Mouse (Mus musculus) retina, embryonic 14.5 days (tissue): ENCODE data around the gene Klk9.

Experiments
- DNase-seq: peaks from one replicate; pipeline ENCODE4 v3.0.0-alpha.2; 2015; ENCODE audit warnings: low spot score

Klk9 gene

GRCm38 (mm10) chr7:43791591-43791990, at the start of gene Klk9:
Gene Klk9 (plus strand): TSS chr7:43791891.
- DNase-seq: no peak

DNA sequence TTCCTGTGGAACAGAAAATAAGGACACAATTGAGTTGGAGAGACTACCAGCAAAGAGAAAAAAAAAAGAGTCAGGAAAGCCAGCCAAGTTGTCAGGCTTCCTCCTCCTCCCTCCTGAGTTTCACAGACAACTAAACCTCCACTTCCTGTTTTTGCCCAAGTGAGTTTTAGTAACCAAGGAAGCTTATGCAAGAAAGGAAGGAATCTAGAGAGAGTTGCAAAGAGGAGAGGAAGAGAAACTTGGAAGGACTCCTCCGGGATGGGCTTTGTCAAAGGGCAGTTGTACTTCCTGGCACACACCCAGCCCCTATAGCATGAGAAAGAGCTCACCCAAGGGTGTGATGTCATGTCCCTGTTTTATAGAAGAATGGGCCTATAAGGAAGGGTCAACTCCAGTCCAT, 43.9 kb upstream of the Klk9 start:
- no peak for DNase-seq

DNA sequence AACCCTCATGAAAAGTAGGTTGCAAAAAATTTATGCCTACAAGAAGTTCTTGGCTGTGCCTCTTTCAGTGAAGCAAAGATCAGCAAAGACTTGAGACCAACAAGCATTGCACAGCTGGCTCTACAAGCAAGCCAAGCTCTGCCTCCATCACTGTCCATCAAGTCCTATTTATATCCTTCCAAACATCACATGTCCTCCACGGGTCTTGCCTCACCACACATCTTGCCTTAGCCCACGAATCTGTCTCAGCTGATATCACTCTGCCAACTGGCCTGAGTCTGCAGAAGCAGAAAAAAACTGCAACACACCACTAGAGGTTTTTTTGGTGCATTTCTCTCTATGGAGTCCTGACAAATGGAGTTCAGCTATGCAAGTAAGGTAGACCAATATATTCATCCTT, 38.9 kb upstream of the Klk9 start:
- no peak for DNase-seq

DNA sequence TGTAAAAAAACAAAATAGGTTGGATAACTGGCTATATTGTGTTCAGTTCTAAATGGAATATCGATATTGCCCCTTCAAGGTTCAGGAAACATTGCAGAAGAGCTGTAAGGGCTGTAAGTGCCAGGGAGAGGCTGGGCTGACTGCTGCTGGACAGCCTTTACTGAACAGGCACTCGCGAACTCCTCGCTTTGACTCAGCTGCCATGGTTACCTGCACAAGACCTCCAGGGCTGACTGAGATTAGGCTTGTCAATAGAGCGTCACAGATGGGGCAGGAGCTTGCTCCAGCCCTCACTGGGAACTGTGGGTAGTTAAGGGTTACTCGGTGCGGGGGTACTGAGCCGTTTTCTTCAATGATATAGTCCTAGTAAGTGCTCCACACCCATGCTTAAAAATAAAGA, 25.2 kb upstream of the Klk9 start:
- DNase-seq: no peak

GRCm38 (mm10) chr7:43768597-43768996, 23.1 kb upstream of the Klk9 start, which contains the start of gene Klk12:
Gene Klk12 (plus strand): TSS chr7:43768897.
- no peak for DNase-seq

GRCm38 (mm10) chr7:43769636-43770035, 22.1 kb upstream of the Klk9 start:
- no peak for DNase-seq

DNA sequence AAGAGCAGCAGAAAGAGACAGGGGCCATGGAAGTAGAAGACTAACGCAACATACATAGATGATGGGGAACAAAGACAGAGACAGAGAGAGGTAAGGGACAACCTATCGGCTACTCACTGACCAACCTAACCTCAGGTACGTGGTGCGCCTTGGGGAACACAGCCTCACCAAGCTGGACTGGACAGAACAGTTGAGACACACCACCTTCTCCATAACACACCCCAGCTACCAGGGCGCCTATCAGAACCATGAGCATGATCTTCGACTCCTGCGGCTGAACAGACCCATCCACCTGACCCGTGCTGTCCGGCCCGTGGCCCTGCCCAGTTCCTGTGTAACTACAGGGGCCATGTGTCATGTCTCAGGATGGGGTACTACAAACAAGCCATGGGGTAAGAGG, 21.0 kb upstream of the Klk9 start:
- no peak for DNase-seq

GRCm38 (mm10) chr7:43771916-43772315, 19.8 kb upstream of the Klk9 start:
- DNase-seq: no peak

GRCm38 (mm10) chr7:43772901-43773300, 18.8 kb upstream of the Klk9 start:
- no peak for DNase-seq

GRCm38 (mm10) chr7:43774364-43774763, 17.3 kb upstream of the Klk9 start, which contains the start of gene Klk11:
Gene Klk11 (plus strand): TSS chr7:43774604.
- DNase-seq: no peak

DNA sequence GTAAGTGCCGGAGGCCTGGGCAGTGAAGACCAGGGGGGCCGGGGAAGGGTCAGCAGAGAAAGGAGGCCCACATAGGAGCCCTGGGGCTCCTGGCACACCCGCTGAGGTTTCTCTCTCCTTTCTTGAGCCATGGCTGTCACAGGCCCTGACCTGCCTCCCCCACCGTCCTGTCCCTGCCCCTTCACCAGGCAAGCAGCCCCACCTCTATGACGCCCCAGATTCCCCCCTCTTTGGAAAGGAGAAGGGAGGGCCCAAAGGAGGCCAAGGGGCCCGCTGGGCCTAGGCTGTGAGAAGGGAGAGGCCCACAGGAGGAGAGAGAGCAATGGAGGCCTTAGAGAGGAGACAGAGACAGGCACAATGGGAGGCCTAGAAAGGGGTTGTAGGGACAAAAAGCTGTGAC, 16.9 kb upstream of the Klk9 start:
- peak; percentile 25 for DNase-seq

GRCm38 (mm10) chr7:43775311-43776057, 16.2 kb upstream of the Klk9 start:
- no peak for DNase-seq

GRCm38 (mm10) chr7:43776506-43776905, 15.2 kb upstream of the Klk9 start:
- no peak for DNase-seq

- DNase-seq: no peak
These were observed 14.3 kb upstream of the Klk9 start for GRCm38 (mm10) chr7:43777423-43777822.

GRCm38 (mm10) chr7:43778176-43778970, 13.3 kb upstream of the Klk9 start:
- no peak for DNase-seq

GRCm38 (mm10) chr7:43780241-43780640, 11.4 kb upstream of the Klk9 start:
- no peak for DNase-seq

- no peak for DNase-seq
These were observed 10.9 kb upstream of the Klk9 start, which contains the start of gene Klk10 for GRCm38 (mm10) chr7:43780746-43781145. Gene Klk10 (plus strand): TSS chr7:43781035.

DNA sequence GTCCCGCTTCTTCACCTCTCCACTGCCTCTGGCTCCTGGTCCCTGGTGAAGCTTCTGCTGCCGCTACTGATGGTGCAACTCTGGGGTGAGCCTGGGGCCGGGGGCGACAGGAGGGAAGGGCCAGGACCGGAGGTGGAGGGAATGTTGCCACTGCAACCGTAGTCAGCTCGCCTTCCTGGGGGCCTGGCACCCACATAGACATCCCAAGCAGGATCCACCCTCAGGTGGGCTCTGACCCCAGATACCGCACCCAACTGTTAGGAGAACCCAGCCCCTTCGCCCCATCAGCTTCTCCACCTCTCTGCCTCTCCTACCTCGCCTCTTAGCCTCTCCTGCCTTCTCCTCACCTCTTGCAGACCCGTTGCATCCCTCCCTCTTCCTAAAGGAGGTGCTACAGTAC, 10.2 kb upstream of the Klk9 start:
- DNase-seq: no peak

- peak; percentile 93 for DNase-seq
These were observed 9.1 kb upstream of the Klk9 start for GRCm38 (mm10) chr7:43782275-43783265.

DNA sequence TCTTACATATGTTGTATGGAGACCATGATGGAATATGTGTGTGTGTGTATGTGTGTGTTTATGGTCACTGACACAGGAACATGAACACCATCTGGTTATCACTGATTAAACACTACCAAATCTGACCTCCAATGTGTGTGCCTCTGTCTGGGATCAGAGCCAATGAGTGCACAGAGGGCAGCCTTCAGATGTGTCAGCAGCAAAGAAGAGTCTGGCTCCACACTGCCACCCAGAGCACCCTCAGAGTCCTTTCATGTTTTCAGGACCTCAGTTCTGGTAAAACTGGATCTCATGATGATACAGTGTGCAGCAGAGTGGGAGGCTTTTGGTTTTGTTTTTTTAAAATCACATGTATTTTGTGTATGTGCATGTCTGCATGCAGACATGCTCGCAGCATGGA, 6.4 kb upstream of the Klk9 start:
- no peak for DNase-seq

DNA sequence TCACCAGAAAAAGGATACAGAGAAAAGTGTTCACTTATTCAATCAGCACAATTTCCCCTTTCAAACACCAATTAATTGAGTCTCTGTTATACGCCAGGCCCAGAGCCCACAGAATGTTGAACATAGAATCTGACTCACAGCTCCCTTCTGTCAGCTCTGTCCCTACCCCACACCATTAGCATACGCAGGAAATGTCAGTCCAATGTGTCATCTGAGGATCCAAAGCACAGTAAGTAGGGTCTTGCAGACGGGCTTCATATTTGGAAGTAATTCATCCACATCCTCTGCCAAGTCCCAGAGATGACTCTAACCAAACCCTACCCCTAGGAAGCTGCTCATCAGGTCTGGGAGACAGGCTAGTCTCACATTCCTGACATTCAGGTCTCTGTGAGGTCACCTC, 3.6 kb upstream of the Klk9 start:
- DNase-seq: no peak

DNA sequence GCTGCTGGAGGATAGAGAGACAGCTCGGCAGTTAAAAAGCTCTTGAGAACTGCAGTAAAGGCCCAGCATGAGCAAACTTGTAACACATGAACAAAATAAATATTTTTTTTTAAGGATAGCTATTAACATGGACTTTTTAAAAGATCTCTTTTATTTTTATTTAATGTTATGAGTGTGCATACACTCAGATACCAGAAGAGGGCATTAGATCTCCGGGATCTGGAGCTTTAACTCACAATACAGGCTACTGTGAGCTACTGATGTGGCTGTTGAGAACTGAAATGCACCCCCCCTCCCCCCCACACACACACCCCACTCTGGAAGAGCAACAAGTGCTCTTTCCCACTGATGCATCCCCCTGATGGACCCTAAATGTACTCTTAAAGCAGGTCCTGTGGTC, 2.4 kb upstream of the Klk9 start:
- no peak for DNase-seq
